Mouse (Mus musculus): ENCODE measurements at regions not wholly inside any gene's neighbourhood (a gene's known extent, or its start where the extent isn't known, plus 50 kb on each side); places are given as distances from the start of the nearest gene placed in this dataset.

DNA sequence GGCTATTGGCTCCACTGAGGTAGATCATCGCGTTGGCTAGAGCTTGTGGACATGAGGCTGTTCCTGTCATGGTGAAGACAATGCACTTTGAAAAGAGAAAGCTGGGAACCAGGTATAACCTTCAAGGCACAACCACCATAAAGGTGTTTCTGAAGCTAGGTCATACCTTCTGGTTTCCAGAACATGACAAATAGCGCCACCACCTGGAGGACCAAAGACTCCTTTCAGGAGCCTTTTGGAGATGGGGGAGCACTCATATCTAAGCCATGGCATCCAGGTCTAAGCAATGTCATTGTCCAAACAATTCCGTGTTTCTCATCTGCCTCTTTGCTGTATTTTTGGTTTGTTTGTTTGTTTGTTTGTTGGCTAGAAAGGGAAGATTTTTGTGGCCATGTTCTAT lies 113.7 kb upstream of the Lsm14a start:
- no peak for DNase-seq (ENCODE audit: low spot score)

DNA sequence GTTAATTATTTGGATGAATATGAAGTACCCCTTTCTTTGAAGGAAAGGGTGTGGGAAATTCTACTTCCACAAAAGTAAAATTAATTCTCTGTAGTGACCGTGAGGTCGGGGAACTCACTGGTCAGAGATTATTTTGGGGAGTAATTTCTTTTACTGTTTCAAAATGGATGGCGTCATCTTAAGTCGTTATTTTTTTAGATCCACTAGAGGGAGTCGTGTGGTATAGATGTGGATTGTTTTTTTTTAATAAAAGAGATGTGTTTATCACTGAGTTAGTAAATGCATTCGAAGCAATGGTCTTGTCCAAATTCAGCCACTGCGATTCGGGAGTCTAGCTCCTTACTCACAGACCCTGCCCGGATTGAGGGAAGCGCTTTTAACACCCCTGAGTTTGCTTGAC lies 100.8 kb upstream of the Lsm14a start:
- DNase-seq (ENCODE audit: low spot score): peak; percentile 68

DNA sequence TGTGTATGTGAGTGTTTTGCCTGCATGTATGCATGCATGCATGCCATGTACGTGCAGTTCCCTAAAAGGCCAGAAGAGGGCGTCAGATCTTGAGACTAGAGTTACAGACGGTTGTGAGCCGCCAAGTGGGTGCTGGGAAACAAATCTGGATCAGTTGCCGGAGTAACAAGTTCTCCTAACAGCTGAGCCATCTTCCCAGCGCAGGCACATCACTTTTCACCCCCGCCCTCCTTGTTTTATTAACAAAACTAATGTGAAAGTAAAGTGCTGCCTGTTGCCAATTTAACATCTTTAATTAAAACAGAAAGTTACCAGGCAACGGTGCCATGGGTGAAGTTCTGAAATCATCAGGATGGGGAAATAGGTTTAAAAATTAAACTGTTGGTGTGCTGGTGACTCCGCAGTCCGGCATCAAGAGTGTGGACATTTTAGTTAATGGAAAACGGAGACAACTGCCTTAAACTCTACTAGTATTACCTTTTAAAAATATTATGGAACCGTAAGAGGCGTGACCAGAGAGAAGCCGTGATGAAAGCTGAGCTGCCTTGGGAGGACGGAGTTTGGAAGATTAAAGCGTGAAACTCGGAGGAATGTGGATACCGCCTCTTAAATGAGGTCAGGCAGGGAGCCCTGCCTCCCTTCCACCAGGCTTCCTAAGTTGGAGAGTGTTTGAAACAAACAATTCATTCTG lies 91.9 kb upstream of the Lsm14a start:
- DNase-seq (ENCODE audit: low spot score): no peak

DNA sequence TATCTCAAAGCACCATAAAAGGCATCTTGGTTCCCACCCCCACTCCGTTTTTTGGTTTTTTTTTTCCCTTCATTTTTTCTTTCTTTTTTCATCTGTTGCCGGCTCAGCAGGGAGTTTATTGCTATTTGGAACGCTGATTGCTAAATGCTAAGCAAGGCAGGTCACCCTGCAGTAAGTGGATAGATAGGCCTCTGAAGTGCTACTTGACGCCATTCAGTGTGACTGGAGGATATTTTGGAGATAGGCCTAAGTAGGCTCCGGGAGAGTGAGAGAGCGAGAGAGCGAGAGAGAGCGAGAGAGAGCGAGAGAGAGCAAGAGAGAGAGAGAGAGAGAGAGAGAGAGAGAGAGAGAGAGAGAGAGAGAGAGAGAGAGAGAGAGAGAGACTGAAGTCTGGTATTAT lies 90.3 kb upstream of the Lsm14a start:
- DNase-seq (ENCODE audit: low spot score): no peak

DNA sequence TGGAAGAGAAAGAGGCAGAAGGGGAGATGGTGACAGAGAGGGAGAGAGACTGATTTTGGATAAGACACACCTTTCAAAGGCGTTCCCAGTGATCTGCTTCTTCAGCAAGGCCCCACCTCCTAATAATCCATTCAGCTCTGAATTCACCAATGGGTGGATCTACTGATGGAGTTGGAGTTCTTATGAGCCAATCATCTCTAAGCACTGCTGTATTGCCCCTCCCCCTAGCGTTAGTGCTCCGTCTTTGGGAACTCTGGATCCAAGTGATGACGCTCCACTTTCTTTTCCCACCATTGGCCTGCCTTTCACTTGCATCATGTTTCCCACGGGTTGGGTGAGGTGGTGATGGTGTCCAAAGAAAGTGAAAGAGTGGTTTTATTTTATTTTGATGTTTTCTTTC lies 87.7 kb upstream of the Lsm14a start:
- no peak for DNase-seq (ENCODE audit: low spot score)

DNA sequence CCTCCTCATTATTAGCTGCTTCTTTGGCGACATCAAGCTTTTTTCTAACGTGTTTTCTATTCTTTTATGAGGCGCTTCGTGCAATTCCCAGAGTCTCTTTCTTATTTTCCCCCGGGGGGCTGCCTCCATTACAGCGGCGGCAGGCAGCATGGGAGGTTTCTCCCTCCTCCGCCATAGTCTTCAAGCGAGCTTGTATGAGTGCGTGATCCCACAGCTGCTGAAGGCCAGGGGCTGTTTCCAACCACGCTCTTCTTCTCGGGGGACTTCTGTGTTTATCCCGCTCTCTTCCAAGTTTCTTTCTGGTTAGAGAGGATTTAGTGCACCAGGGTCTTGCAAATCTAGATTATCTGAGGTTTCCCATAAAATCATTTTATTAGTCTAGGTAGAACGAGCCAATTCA lies 77.9 kb upstream of the Lsm14a start:
- DNase-seq (ENCODE audit: low spot score): no peak

DNA sequence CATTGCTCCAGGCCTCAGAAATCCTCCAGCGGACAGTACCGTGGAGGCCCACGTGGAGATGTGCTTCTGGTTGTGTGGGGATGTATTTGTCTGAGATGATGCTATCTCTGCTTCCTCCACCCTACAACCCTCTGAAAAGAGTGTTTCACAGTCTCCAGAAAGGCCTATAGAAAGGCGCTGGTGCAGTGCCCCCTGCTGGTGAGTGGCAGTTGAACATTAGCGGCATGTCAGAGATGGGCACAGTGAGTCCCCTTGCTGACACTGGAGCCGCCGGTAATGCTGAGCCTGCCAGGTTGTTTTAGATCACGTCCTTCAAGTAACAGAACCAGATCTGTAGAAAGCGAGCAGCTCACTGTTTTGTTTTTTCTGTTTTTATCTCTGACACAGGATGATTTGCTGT lies 69.0 kb upstream of the Lsm14a start:
- peak; percentile 63 for DNase-seq (ENCODE audit: low spot score)

DNA sequence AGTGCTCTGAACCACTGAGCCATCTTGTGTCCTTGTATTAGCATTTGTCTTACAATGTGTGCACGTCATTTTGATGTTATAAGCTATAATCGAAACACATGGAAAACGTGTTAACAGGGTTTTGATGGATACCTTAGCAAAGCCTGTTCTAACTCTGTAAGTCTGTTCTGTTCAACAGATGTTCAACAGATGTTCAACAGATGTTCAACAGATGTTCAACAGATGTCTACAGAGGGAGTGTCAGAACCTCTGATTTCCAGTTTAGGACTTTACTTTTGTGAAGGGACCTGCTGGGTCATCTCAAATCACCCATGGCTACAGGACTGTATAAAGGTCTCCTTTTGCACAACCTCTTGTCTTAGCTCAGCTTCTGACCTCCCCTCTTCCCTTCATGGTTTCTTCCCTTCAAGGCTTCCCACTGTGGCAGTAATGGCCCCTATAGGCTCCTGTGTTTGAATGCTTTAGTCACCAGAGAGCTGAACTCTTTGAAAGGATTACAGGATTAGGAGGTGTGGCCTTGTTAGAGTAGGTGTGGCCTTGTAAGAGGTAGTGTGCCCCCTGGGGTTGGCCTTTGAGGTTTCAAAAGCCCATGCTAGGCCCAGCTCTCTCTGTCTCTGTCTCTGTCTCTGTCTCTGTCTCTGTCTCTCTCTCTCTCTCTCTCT lies 66.8 kb upstream of the Lsm14a start:
- no peak for DNase-seq (ENCODE audit: low spot score)

DNA sequence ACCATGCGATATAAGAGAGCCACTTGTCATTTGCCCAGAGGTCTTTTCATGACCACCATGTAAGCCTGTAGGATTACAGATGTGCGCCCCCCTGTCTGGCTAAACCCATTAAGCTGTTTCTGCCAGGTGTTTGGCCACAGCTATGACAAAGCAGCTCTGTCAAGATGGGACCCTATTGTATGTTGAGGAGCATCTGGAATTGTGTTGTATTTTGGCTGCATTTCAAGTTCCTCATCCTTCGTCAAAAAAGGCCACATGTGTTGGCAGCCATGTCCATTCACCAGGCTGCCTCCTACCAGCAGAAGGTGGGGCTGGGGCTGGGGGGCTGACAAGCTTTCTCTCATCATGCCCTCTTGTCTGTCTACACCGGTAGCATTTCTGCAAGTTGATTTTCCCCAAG lies 65.7 kb upstream of the Lsm14a start:
- DNase-seq (ENCODE audit: low spot score): no peak

DNA sequence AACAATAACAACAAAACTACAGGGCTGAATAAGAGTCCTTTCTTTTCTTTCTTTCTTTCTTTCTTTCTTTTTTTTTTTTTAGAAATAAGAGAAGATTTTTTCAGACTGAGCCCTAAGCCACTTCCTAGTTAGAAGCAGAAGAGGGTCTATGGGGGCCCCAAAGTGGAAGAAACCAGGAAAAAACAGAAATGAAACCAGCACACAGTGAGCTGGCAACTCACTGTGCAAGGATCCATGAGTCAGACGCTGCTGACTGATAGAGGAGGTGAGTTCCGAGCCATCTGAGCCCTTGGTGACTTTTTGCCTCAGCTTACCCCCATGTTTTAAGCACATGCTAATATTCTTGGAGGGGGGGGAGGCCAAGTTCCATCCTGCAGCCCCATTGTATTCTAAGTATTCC lies 55.2 kb upstream of the Lsm14a start:
- no peak for DNase-seq (ENCODE audit: low spot score)

DNA sequence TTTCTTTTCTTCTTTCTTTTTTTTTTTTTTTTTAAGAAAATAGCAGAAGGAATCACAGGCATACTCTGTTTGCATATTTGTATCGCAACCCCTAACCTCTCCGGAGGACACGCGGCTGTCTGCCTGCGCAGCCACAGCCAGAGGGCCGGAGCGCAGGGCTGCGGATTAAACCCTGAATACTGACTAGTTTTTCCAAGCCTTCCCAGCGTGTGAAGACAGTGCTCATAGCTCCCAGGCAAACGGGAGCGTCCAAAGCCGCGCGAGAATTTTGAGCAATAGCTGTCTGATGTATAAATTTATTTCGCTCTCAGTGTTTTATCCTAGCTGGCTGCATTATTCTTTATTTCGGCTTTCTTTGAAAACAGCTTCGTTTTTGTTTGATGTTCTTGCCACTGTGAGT lies 51.1 kb upstream of the Lsm14a start:
- DNase-seq (ENCODE audit: low spot score): peak; percentile 10
